Mouse (Mus musculus): ENCODE results near the gene Ccdc107.
A peak's percentile ranks its signal among the peaks of the same experiment; 100 is the strongest.
"Not testable (repeated sequence)": the region's sequence is repeated elsewhere in the genome, so short reads cannot be mapped to it uniquely, and the experiment has no call there.

The Ccdc107 gene

DNA sequence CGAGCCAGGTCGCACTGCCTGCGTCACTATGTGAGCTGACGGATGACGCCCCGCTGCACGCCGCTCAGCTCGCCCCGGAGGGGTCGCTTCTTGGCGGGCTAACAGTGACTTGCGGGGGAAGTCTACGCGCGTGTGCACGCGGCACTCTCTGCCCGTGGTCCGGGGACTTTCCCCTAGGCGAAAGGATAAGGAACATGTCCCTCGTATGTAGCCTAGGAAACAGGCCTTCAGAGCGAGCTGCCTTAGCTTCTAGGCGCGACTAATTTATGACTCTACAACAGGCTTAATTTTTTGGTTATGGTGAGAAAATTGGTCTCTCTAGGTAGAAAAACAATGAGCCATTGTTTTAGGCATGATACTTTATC lies at the start of gene Ccdc107:
Gene Ccdc107, plus strand, starts transcription at position 80 of the 365 bp plus-strand sequence.
- peak; percentile 91 to 97 for DNase-seq

DNA sequence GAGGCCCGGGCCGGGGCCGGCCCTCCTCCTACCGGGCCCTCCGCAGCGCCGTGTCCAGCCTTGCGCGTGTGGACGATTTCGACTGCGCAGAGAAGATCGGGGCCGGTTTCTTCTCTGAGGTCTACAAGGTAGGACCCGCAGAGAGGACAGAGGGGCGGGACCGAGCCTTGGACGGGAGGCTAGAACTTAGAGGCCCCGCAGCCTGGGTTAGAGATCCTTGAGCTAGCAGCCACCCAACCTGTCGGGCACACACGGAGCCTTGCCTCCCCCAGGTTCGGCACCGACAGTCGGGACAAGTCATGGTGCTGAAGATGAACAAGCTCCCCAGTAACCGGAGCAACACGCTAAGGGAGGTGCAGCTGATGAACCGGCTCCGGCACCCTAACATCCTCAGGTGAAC lies 49.2 kb upstream of the Ccdc107 start:
- DNase-seq: peak; percentile 58 to 62

DNA sequence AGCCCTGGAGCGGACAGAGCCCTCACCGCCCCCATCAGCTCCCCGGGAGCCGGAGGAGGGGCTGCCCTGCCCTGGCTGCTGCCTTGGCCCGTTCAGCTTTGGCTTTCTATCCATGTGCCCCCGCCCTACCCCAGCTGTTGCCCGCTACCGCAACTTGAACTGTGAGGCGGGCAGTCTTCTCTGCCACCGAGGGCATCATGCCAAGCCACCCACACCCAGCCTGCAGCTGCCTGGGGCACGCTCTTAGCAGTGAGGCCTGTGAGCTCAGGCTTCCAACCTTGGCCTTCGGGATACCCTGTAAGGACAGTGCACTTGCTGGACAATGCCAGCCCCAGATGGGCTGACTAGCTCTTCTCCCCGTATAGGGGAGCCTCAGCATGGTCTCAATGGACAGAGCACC lies 45.4 kb upstream of the Ccdc107 start:
- peak; percentile 39 to 59 for DNase-seq

DNA sequence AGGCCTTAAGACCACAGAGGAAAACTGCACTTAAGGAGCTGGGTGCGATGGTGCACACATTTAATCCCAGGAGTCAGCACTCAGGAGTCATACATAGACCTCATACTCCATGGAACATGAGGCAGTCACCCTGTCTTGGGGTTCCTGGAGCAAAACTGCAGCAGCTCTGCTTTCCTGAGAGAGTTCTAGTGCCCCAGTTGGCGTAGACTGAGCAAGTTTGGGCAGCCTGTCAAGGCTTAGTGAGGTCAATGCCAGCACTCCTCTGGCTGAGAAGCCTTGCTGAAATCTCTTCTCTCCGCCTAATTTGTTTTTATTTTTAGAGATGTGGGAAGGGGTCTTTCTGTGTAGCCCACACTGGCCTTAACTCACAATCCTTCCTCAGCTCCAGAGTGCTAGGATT lies 44.1 kb upstream of the Ccdc107 start:
- peak; percentile 68 to 70 for DNase-seq

DNA sequence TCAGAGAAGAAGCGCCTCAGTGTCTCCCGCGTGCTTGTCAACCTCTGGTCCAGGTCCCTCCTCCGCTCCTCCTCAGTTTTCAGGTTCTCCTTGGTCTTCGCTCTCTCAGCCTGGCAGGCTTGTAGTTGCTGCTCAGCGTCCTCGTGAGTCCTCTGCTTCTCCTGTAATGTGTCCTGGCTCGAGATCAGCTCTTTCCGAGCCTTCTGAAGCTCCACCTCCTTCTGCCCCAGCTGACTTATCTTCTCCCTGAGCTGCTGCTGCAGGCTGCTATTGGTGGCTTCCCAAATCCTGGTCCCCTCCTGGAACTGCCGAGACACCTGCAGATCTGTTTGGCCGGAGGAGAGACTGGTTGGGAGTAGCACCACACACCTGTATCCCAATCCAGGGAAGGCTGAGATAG lies 40.4 kb upstream of the Ccdc107 start:
- no peak for DNase-seq

DNA sequence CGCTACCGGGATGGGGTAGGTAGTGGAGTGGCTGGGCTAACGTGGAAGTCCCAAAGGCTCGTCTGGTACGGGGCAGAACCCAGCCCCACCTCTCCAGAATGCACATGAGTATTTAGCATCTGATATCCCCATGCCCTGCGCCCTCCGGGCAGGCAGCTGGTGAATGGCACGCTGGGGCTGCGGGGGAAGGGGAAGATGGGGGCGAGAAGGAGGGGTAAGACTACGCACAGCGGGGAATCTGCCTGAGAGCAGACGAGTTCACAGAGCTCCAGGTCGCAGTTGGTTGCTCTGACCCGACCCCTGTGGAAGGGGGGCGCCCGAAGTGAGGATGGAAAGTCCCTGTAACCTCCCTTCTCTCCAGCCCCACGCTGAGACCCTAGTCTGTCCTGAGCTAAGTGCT lies 39.3 kb upstream of the Ccdc107 start:
- no peak for DNase-seq

DNA sequence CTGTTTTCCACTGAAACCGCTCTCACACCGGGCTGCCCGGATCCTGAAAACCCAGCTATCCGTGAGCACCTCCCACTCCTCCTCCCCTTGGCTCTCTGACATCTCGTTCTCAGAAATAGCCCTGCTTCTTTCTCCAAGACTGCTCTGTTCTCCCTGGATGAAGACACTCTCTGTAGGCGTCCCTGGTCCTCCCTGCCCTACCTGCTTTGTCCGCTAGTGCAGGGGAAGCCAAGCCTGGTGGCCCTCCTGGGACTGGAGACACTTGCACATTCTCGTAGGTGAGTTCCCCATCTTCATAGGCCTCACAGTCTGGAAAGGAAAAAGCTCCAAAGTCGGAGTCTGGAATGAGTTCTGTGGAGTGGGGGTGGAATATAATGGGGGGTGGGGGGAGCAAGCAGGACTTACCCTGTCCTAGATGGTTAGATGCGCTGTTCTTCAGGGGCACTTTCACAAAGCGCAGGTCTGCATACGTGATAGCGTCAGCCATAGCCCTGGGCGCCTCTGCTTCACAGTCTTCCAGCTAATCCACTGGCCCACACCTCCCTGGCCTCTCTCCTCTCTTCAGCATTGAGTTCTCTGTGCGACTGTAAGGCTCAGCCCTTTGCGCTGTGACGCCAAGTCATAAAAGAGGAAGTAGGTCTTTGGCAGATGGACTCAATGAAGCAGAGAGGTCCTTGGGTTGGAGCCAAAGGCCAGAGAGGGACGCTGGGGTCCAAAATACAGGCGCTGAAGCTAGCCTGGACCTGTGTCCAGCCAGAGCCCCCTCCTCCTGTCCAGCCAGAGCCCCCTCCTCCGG lies 38.5 kb upstream of the Ccdc107 start, which contains the start of gene Cd72:
Gene Cd72, minus strand, starts transcription at position 588 of the 796 bp plus-strand sequence.
- DNase-seq: peak; percentile 46 to 56

DNA sequence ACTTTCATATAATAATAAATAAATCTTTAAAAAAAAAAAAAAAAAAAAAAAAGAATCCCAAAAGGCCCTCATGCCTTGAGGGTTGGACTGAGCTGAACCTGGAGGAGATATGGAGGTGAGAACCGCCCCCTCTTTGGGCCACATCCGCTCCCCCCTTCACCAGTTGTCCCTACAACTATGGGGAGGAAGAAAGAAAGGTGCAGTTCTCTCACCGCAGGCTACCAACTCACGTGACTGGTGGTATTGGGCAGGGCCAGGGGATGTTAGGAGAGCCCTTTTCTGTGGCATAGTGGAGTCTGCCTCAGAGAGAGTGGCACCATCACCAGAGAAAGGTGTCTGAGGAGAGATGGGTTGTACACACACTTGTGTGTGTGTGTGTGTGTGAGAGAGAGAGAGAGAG lies 36.2 kb upstream of the Ccdc107 start:
- no peak for DNase-seq

DNA sequence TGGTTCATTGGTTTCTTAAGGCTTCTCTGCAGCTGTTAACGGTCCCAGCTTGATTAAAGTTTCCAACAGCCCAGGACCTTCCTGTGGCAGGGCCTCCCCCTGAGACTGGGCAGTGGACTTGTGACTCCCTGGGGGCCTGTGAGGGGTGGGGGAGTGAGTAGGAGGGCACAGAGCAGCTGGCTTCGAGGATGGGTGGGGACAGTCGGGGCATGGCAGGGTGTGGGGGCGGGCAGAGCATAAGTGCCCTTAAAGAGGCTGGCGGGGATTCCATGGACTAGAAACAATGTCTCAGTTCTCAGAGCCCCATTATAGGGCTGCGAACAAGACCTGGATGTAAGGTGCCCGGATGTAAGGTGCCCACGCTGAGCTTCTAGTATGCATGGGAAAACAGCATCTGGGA lies 35.6 kb upstream of the Ccdc107 start:
- no peak for DNase-seq

DNA sequence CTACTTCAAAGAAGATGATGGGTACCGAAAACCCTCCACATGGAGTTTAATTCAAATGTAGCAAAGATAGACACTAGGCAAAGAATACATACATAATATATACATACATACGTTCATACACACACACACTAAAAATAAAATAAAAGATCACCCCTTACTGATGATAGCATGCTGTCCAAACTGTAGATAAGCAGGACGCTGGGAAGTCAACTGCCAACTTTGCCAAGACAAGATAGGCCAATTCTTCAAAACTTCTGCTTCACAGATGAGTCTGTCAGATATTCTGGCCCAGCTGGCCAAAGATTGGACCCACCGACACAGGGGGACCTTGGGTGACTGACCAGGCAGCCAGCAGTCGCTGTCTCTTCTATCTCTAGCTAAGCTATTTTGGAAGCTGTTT lies 29.6 kb upstream of the Ccdc107 start:
- DNase-seq: no peak

DNA sequence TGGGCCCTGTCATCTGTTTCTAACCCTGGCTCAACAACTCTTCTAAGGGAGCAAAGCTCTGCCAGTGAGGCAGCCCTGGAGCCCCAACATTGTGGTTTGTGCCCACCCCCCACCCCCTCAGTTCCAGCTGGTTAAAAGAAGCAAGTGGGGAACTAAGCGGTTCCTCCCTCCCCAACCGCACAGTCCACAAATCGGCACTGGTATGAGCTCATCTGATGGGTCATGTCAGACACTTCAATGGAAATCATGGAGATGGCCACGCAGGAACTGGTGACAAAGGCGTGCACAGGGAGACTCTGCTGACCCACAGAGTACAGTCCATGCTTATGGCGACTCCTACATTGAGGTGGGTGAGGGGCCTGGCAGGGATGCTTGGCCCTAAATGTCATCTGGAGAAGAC lies 26.8 kb upstream of the Ccdc107 start:
- DNase-seq: no peak

DNA sequence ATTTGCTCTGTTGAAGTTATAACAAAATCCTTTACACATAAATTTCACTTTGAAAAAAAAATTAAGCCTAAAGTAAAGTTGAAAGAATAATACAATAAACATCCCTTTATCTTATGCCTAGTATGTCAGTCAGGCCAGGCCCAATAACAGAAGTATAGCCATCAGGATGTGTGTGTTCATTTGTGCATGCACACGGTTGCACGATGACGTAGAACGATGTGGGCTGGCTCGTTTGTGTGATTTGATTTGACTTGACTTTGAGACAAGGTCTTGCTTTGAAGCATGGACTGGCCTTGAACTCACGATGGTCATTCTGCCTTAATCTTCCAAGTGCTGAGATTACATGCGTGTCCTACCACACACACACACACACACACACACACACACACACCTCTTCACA lies 25.8 kb upstream of the Ccdc107 start:
- DNase-seq: no peak

DNA sequence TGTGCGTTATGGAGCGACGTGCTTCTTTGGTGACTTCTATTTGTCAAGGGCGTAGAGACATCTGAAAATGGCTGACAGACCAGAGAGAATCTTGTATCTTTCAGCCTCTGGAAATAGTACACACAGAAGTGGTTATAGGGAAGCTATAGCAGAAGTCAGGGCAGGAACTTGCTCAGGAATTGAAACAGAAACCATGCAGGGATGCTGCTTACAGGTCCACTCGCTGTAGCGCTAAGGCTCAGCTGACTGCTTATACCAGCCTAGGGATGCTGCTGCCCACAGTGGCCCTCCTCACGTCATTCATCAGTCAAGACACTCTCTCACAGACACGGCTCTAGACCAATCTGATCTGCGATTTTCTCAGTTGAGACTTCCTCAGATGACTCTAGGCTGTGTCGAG lies 22.4 kb upstream of the Ccdc107 start:
- no peak for DNase-seq

DNA sequence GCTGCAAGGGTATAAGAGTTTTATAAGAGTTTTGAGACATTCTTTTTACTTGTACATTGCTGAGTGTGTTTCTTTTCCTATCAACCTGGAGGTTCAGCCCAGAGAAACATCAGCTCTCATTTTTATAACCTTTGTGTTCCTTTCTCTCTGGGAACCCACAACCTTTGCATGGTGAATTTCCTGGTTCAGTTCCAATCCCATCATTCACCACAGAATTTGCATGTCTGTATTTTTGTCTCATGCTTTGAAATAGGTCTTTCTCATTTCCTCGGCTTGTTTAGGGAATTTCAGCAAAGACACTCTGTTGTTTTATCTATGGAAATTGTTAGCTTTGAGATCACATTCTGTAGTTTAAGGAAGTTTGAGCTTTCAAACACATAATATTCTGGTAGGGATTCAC lies 19.1 kb upstream of the Ccdc107 start:
- DNase-seq: no peak

DNA sequence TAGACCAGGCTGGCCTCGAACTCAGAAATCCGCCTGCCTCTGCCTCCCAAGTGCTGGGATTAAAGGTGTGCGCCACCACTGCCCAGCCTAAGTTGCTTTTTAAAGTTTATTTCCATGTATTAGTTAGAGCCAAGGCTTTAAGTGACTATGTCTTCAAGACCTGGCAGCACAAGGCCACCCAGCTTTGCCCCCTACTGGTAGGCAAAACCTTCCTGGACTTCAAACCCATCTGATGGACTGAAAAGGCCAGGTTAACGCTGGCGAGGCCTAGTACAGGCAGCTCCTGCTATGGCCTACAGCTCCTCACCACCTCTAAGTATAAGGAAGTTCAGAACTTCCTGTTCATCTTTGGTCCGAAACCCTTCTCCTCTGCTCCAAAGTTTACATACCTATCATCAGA lies 16.1 kb upstream of the Ccdc107 start:
- DNase-seq: no peak

DNA sequence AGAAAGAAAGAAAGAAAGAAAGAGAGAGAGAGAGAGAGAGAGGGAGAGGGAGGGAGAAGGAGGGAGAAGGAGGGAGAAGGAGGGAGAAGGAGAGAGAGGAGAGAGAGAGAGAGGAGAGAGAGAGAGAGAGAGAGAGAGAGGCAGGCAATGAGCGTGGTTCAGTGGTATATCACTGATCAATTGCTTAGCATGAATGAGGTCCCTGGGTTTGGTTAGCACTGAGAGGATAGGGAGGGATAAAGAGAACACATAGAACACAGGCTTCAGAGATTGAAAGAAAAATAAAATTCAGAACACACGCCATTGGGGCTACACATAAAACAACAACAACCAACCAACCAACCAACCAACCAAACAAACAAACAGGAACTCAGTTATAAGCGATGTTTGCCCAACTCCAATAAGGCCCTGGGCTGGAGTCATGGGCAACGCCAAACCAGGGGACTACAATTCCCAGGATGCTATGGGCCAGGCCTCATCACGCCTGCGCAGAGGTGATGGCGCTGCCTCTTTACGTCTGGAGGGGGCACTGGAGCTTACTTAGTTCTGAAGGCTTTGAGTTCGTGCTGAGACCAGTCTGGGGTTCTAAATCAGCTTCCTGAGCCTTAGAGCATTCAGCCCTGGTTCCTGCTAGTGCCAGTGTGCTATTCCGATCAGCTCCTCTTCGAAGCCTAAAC lies 14.7 kb upstream of the Ccdc107 start:
- peak; percentile 89 to 92 for DNase-seq

DNA sequence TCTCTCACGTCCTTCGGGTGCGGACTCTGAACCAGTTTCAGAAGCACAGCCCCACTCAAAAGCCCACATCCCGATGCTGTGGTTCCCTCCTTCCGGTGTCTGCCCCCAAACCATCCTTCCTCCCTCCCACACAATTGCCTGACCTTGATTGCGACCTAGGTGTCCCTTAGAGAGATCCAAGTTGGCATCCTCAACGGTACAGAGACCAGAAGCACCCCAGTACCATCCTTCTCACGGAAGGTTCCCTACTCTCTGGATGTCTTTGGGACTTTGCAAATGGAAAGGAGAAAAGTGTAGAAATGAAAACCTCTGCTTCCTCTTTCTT lies 14.2 kb upstream of the Ccdc107 start:
- no peak for DNase-seq

DNA sequence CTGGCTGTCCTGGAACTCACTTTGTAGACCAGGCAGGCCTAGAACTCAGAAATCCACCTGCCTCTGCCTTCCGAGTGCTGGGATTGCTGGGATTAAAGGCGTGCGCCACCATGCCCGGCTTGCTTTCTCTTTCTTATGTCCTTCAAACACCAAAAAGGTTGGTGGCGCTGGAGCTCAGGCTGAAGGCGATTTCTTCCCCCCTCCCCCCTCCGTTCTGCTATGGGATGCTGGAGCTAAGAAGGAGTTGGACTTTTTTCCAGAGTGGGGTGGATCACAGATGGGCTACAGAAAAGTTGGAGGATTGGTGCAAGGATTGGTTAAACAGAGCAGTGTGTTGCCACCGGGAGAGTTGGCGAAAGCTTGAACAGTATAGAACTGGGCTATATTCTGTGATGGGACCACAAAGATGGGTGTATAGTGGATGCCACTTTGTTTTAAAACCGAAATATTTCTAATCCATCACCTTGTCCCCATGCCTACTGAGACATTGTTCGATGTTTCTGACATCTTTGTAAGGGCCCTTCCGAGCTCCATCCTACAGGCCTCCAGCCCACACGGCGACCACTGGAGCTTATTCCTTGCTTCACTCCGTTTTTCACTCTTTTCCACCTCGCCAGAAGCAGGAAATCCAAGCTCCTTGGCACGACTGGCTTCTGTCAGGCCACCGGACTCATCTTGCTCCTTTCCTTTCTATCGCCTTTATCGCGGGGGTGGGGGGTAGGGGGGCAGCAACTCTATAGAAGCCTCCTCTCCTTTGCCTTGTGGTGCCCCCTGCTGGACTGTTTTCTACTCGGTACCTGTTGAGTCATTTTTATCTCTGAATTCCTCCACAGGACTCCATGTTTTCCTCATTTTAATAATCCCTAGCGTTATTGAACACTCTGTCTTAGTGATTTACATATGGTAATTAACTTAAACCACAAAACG lies 13.5 kb upstream of the Ccdc107 start:
- DNase-seq: peak; percentile 84 to 86

DNA sequence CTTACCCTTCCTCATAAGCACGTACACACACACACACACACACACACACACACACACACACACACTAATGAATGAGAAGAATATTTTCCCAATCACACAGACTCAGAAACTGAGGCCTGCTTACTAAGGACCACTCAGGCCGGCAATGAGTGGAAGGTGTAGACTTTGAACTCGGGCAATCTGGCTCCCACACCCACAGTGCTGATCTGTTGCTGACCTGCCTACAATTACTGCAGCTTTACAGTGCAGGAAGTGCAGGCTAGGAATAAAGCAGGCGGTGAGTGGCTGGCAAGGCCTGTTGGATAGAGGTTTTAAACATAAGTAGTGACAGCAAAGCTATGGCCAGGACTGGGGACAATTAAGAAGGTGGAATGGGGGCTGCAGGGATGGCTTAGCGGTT lies 11.7 kb upstream of the Ccdc107 start:
- no peak for DNase-seq

DNA sequence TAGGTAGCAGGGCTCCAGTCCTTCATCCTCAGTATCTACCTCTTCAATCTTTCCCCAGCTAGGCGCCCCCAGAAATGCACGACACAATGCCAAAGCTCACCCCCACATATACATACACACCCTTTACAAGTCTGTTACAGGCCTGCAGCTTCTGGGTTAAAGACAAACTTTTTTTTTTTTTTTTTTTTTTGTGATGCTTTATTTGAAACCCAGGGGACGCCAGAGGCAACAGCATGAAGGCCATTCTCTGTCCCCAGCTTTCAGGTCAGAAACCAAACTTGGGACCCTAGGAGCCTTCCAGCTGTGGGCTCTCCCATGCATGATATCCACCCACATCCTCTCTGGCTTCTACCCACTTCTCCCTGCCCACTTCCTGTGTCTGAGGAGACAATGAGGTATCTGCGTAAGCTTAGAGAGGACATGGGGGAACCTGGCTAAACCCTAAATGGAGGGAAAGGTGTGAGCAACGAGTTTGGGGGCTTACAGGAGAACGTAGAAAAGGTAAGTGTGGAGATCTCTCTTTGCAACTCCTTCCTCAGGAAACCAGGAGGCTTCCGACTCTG lies 10.7 kb upstream of the Ccdc107 start:
- DNase-seq: no peak

DNA sequence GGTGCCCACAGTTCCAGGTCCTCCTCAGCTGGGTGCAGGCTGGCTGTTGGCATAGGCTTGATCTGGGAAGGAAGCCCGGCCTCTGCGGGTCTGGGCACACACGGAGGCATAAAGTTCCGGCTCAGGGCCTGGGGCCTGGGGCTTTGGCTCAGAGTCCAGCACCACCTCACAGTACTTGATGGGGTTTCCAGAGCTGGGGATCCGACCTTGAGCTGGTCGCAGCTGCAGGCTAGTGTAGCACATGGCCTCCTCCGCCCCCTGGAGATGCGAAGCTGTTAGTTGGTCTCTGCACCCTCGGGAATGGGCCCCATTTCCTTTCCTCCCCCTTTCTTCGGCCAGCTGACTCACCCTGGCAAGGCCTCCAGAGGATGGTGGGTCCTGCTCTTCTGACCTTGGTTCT lies 10.1 kb upstream of the Ccdc107 start:
- peak; percentile 64 to 73 for DNase-seq

DNA sequence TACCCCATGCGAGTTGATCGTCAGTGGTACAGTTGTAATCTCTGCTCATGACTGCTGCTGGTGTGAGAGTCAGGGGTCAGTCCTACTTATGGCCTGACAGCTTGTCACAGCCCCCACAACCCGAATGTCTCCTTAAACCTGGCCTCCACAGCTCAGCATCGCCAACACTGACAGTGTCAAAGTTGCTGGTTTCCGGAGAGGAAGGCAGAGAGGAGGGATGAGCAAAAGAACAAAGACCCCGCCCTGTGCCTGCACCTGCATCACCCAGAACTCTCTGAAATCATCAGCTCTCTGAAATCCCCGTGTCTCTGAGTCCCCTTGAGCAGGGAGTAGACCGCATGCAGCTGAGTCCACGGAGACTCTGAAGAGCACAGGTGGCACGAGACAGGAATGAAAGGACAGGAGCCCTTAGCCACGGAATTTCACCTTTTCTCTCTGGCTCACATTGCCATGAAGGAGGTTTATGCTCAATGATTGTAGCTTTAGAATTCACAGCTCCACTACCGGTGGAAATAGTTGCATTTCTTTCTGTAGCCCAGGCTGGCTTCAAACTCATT lies 9.1 kb upstream of the Ccdc107 start, which contains the start of gene Sit1:
Gene Sit1, minus strand, starts transcription at position 200 of the 557 bp plus-strand sequence.
- no peak for DNase-seq

DNA sequence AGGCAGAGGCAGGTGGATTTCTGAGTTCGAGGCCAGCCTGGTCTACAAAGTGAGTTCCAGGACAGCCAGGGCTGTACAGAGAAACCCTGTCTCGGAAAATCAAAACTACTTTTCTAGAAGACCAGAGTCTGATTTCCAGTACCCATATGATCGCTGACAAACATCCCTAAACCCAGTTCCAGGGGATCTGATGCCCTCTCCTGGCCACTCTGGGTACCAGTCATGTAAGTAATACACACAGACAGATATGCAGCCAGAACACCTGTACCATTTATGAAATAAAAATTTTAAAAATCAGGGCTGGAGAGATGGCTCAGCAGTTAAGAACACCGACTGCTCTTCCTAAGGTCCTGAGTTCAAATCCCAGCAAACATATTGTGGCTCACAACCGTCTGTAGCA lies 7.0 kb upstream of the Ccdc107 start:
- DNase-seq: not testable (repeated sequence)

Data from cerebellum, postnatal 10 days (tissue).